16 mouse cellular contexts compared by ENCODE assay signal in the genomic region with DNA sequence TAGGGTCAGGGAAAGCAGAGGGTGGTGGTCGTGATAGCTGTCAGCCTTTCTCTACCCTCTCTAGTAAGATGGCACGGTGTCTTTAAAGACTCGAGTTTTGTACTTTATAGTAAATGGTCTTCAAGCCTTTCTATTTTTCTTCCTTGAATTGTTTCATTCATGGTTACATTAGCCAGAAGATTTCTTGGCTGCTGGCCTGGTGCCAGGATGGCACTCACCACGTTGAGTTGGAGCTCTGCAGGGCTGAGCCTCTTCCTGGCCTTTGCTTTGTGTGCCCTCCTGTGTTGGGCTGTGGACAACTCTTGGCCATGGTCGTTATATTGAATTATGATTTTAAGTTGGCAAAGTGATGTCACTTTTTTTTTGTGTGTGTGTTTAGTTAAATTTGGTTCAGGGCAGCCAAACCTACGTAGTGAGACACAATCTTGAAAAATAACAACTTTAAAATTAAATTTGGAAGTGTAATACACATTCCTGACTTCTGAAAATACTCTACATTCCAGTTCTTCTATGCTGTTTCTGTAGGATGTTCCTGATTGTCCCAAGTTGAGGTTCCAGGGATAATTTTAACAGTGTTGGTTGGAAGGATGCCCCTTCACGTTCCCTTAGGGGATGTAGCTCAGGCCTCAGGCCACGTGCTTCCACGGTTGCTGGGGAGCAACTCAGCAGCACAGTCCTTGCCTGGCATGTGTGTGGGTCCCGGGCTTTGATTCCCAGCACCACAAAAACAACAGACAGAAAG. TPM values are rescaled to one million over a fixed set of nuclear protein-coding genes. Genes with fewer than 3 reads are reported as not detected.
DNase-seq lines count a peak whose midpoint lies in the region; ATAC-seq lines count a peak whose summit lies in the region.
"Had no signal": no experiment of that assay in that cellular context is flagged by ENCODE, and none has a peak within 500 bp of the region (broad histone marks: within the 10 kb centered on the region; RNA-seq: fewer than 3 reads in every experiment).

No protein-coding gene starts in this region.

- peak; percentile 45 to 67 for DNase-seq in cerebellum, postnatal 25 days
- DNase-seq in cerebellum, adult 9-10 months, result no peak
- peak; percentile 29 for DNase-seq in left cerebral cortex, postnatal 4 days
- DNase-seq in left cerebral cortex, adult 9 months (ENCODE audit: low spot score in 2 of 2), result no peak
- DNase-seq in NIH3T3 (ENCODE audit: low read depth), result peak; percentile 34
- DNase-seq in adrenal gland, postnatal 25 days, result peak; percentile 61
- no peak for DNase-seq in gastrocnemius, postnatal 10 days
- DNase-seq: cerebellum, adult 11 months; forebrain, postnatal 0 days; kidney, adult 8-10 months; liver; right cerebral cortex, postnatal 25 days; spleen, adult 18-20 months; thymus, postnatal 25 days had no signal

- intact Hi-C loops in left cerebral cortex, postnatal 4 days (cut with DNase I), result no loop called here

- no peak for ATAC-seq in megakaryocyte, adult 5-6 weeks (ENCODE audit: poor library complexity, severe bottlenecking)
- ATAC-seq: forebrain, postnatal 0 days; inflammation-experienced regulatory T-cells, adult 6 months had no signal

RNA-seq across cellular contexts. Expression of a gene that starts 18.7 kb away (rescaled TPM):
- 1 to 10 TPM; 8.1 to 9.8 TPM for total RNA-seq in left cerebral cortex, postnatal 4 days (2021)
- 8.8 and 13.8 TPM in 2 replicates for total RNA-seq in adrenal gland, postnatal 25 days (2021)
- 1 to 10 TPM; 3.6 to 5.7 TPM for total RNA-seq in gastrocnemius, postnatal 10 days (2021)
- total RNA-seq in megakaryocyte, adult 5-6 weeks (2015), result 15.7 and 16.0 TPM in 2 replicates
- 5.9 and 12.5 TPM in 2 replicates for total RNA-seq in megakaryocyte, adult 5-6 weeks (2017)

Comparison
In these comparisons a context has a peak if more than half of its experiments do, and no peak if none do; other contexts are left out.
1. DNase-seq: peak in cerebellum, postnatal 25 days (2 of 2), left cerebral cortex, postnatal 4 days (single experiment), NIH3T3 (single experiment) and adrenal gland, postnatal 25 days (single experiment); none in cerebellum, adult 9-10 months (single experiment), left cerebral cortex, adult 9 months (0 of 2) and gastrocnemius, postnatal 10 days (single experiment).